Mouse (Mus musculus): ENCODE data around the gene Rap1gap2.

Rap1gap2 gene

GRCm38 (mm10) chr11:74574768-74575434 lies 35.8 kb downstream of the Rap1gap2 start:
- no peak for DNase-seq (ENCODE audit: extremely low spot score)

GRCm38 (mm10) chr11:74572459-74573061 lies 38.2 kb downstream of the Rap1gap2 start:
- no peak for DNase-seq (ENCODE audit: extremely low spot score)

GRCm38 (mm10) chr11:74569735-74570134 lies 41.0 kb downstream of the Rap1gap2 start:
- no peak for DNase-seq (ENCODE audit: extremely low spot score)

GRCm38 (mm10) chr11:74568463-74568862 lies 42.3 kb downstream of the Rap1gap2 start:
- DNase-seq (ENCODE audit: extremely low spot score): no peak

GRCm38 (mm10) chr11:74568004-74568403 lies 42.7 kb downstream of the Rap1gap2 start:
- DNase-seq (ENCODE audit: extremely low spot score): no peak

- no peak for DNase-seq (ENCODE audit: extremely low spot score)
These were observed 44.3 kb downstream of the Rap1gap2 start for GRCm38 (mm10) chr11:74566326-74566874.

- no peak for DNase-seq (ENCODE audit: extremely low spot score)
These were observed 49.3 kb downstream of the Rap1gap2 start for GRCm38 (mm10) chr11:74561392-74561791.

- no peak for DNase-seq (ENCODE audit: extremely low spot score)
These were observed 50.0 kb downstream of the Rap1gap2 start for GRCm38 (mm10) chr11:74560600-74561227.

- no peak for DNase-seq (ENCODE audit: extremely low spot score)
These were observed 50.8 kb downstream of the Rap1gap2 start for GRCm38 (mm10) chr11:74559793-74560433.

GRCm38 (mm10) chr11:74558933-74559332 lies 51.8 kb downstream of the Rap1gap2 start:
- DNase-seq (ENCODE audit: extremely low spot score): no peak

GRCm38 (mm10) chr11:74557456-74558230 lies 53.1 kb downstream of the Rap1gap2 start:
- DNase-seq (ENCODE audit: extremely low spot score): no peak

GRCm38 (mm10) chr11:74555716-74556374 lies 54.9 kb downstream of the Rap1gap2 start:
- no peak for DNase-seq (ENCODE audit: extremely low spot score)

- DNase-seq (ENCODE audit: extremely low spot score): no peak
These were observed 55.9 kb downstream of the Rap1gap2 start for GRCm38 (mm10) chr11:74554683-74555341.

- no peak for DNase-seq (ENCODE audit: extremely low spot score)
These were observed 59.1 kb downstream of the Rap1gap2 start for GRCm38 (mm10) chr11:74551568-74551967.

- DNase-seq (ENCODE audit: extremely low spot score): no peak
These were observed 60.1 kb downstream of the Rap1gap2 start for GRCm38 (mm10) chr11:74550615-74551102.

- DNase-seq (ENCODE audit: extremely low spot score): peak; percentile 44
These were observed 61.8 kb downstream of the Rap1gap2 start for GRCm38 (mm10) chr11:74548781-74549382.

GRCm38 (mm10) chr11:74546933-74547694 lies 63.6 kb downstream of the Rap1gap2 start:
- peak; percentile 79 for DNase-seq (ENCODE audit: extremely low spot score)

GRCm38 (mm10) chr11:74546165-74546564 lies 64.5 kb downstream of the Rap1gap2 start:
- peak; percentile 59 for DNase-seq (ENCODE audit: extremely low spot score)

- no peak for DNase-seq (ENCODE audit: extremely low spot score)
These were observed 65.2 kb downstream of the Rap1gap2 start for GRCm38 (mm10) chr11:74545560-74545959.
